Mouse (Mus musculus) C2C12 (cell line): Measurements from ENCODE around the gene Schip1.

Experiments used
- CEBPB ChIP-seq: IDR thresholded peaks from one replicate; pipeline ENCODE4 v1.6.1; 2011; ENCODE audit warnings: low read depth, mild to moderate bottlenecking, control low read depth, moderate library complexity
- CTCF ChIP-seq: IDR thresholded peaks from one replicate; pipeline ENCODE4 v1.5.1; 2011; ENCODE audit not compliant: control insufficient read depth, insufficient read depth, insufficient read length
- FOSL1 ChIP-seq: IDR thresholded peaks from one replicate; pipeline ENCODE4 v1.8.0; 2011; ENCODE audit warnings: mild to moderate bottlenecking, low read length; ENCODE audit not compliant: poor library complexity, insufficient read depth, severe bottlenecking
- MAX ChIP-seq: IDR thresholded peaks from one replicate; pipeline ENCODE4 v1.6.1; 2011; ENCODE audit warnings: mild to moderate bottlenecking, control low read depth
- MYOD1 ChIP-seq: IDR thresholded peaks from one replicate; pipeline ENCODE4 v1.6.1; 2011; ENCODE audit warnings: low read depth; ENCODE audit not compliant: control insufficient read depth, insufficient read length
- USF1 ChIP-seq: IDR thresholded peaks from one replicate; pipeline ENCODE4 v1.6.1; 2011; ENCODE audit warnings: low read depth, mild to moderate bottlenecking, control low read depth, moderate library complexity

DNA sequence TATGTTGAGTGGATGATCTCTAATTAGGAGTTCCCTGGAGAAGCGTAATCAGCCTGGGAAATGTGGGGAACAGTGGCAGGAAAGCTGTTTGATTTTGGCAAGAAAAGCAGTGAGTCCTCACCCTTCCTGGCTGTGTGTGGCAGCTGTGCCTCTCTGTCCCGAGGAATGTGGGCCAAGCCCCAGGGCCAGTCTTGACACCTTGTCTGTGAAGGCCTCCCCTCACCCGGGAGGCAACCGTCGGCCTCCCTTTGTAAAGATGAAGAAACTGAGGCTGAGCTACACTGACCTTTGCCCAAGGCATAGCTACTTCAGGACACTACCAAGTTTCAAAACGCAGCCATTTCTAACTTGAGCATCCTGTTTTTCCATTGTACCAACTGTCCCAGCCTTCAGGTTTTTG, 481.3 kb downstream of the Schip1 start:
- no peak for TF ChIP-seq CTCF
- TF ChIP-seq CEBPB = no peak
- TF ChIP-seq MYOD1 = no peak
- no peak for TF ChIP-seq USF1
- no peak for TF ChIP-seq MAX
- TF ChIP-seq FOSL1 = no peak
